Mouse (Mus musculus) CH12.LX (cell line): ENCODE measurements around the gene Rps25.
"Not testable (repeated sequence)": the region's sequence is repeated elsewhere in the genome, so short reads cannot be mapped to it uniquely, and the experiment has no call there.

Source experiments
- CHD2 ChIP-seq: IDR thresholded peaks from 2 replicates; pipeline ENCODE4 v1.6.1; 2011; ENCODE audit warnings: low read length, improper control_type of control experiment
- CTCF ChIP-seq, 2 experiments: IDR thresholded peaks in 1 of 2; conservative IDR thresholded peaks in 1 of 2; 2 replicates each; pipeline ENCODE4 v1.5.1; 2011 to 2012; ENCODE audit warnings: low read depth in 2 of 2, low read length in 2 of 2, improper control_type of control experiment in 1 of 2, inconsistent platforms in 1 of 2, mild to moderate bottlenecking in 1 of 2, moderate library complexity in 1 of 2
- ETS1 ChIP-seq: conservative IDR thresholded peaks from 2 replicates; pipeline ENCODE4 v1.6.1; 2012; ENCODE audit warnings: low read depth, mild to moderate bottlenecking, inconsistent platforms, low read length, improper control_type of control experiment, moderate library complexity
- SIN3A ChIP-seq: IDR thresholded peaks from 2 replicates; pipeline ENCODE4 v1.6.1; 2012; ENCODE audit warnings: low read length, improper control_type of control experiment, inconsistent platforms
- TCF12 ChIP-seq: IDR thresholded peaks from 2 replicates; pipeline ENCODE4 v1.6.1; 2014; ENCODE audit warnings: low read depth, mild to moderate bottlenecking, inconsistent platforms, low read length, improper control_type of control experiment
- ZC3H11A ChIP-seq: IDR thresholded peaks from 2 replicates; pipeline ENCODE4 v1.6.1; 2012; ENCODE audit warnings: low read depth, mild to moderate bottlenecking, inconsistent platforms, low read length, improper control_type of control experiment

GRCm38 (mm10) chr9:44408693-44409092 lies 1.8 kb downstream of the Rps25 start:
- not testable (repeated sequence) for TF ChIP-seq TCF12; ZC3H11A; ETS1; SIN3A; CTCF (conservative IDR thresholded peaks at IDR 0.05 in 1 of 2, IDR thresholded peaks at IDR 0.05 in 1 of 2; ENCODE audit: low read depth in 2 of 2, low read length in 2 of 2); CHD2
